Mouse (Mus musculus): ENCODE data around the gene Ppdpf.

DNA sequence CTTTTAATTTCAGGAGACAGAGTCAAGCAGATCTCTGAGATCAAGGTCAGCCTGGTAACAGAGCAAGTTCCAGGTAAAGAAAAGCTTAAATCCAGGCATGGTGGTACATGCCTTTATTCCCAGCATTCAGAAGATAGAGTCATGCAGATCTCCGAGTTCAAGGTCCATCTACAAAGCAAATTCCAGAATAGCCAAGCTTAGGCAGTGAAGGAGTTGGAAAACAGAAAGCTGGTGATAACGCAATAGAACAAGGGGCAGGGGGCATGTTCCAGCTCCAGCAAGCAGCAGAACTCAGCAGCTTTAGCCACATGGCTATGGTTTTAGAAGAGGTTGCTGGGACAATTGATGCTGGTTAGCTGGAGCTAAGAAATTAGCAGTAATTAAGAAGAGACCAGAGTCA lies 37.9 kb downstream of the Ppdpf start:
- TF ChIP-seq POLR2A (IDR thresholded peaks at IDR 0.05; ENCODE audit: control insufficient read depth, extremely low read depth, insufficient read depth, low read length, poor library complexity) (no peak), CTCF (IDR thresholded peaks at IDR 0.05; ENCODE audit: borderline replicate concordance, control insufficient read depth, extremely low read depth, insufficient read depth, low read length, poor library complexity) (no peak)
